Mouse (Mus musculus): Measurements from ENCODE around the gene Nova1.

GRCm38 (mm10) chr12:46759450-46759849, 59.3 kb downstream of the Nova1 start:
- no peak for TF ChIP-seq CHD2 (IDR thresholded peaks at IDR 0.05; ENCODE audit: low read depth, low read length)
- TF ChIP-seq ZC3H11A (IDR thresholded peaks at IDR 0.05; ENCODE audit: borderline replicate concordance, low read depth, low read length): no peak
- TF ChIP-seq HCFC1 (IDR thresholded peaks at IDR 0.05; ENCODE audit: borderline replicate concordance, insufficient read depth, low read length): no peak
- no peak for TF ChIP-seq ZNF384 (IDR thresholded peaks at IDR 0.05; ENCODE audit: low read depth, low read length)
- TF ChIP-seq MAFK (IDR thresholded peaks at IDR 0.05; ENCODE audit: insufficient read depth, low read depth, low read length): no peak
